Mouse (Mus musculus) forebrain, embryonic 10.5 days (tissue): ENCODE measurements around the gene Itgb8. TPM values are rescaled to one million over a fixed set of nuclear protein-coding genes. Genes with fewer than 3 reads are reported as not detected.

Experiments used
- DNase-seq: peaks from one replicate; pipeline ENCODE4 v3.0.0-alpha.2; 2017; ENCODE audit warnings: low spot score; ENCODE audit errors: extremely low spot score
- H3K27ac ChIP-seq: fragments of 300-500 bp; sonication (generic); 2 replicates; pipeline ENCODE4 v1.5.1; 2016; ENCODE audit warnings: mild to moderate bottlenecking
- H3K27me3 ChIP-seq: fragments of 300-500 bp; sonication (generic); 2 replicates; pipeline ENCODE4 v1.6.1; 2016; ENCODE audit warnings: mild to moderate bottlenecking; ENCODE audit not compliant: poor library complexity, severe bottlenecking
- H3K36me3 ChIP-seq: fragments of 300-500 bp; sonication (generic); replicated peaks from 2 replicates; pipeline ENCODE4 v1.6.1; 2016; ENCODE audit warnings: mild to moderate bottlenecking, moderate library complexity
- H3K4me1 ChIP-seq: fragments of 300-500 bp; sonication (generic); 2 replicates; pipeline ENCODE4 v1.6.1; 2016
- H3K4me3 ChIP-seq: fragments of 300-500 bp; sonication (generic); 2 replicates; pipeline ENCODE4 v1.5.1; 2016; ENCODE audit warnings: mild to moderate bottlenecking, moderate library complexity
- H3K9me3 ChIP-seq: fragments of 300-500 bp; sonication (generic); 2 replicates; pipeline ENCODE4 v1.6.1; 2016; ENCODE audit warnings: mild to moderate bottlenecking, moderate library complexity
- WGBS: fragments of 180-500 bp; shearing (Covaris S2); methylation state at CpG from one replicate; pipeline ENCODE4 v1.1.7; 2016; 5-methylcytosine and 5-hydroxymethylcytosine counted together
- polyA plus RNA-seq: library from polyadenylated mRNA; unstranded; fragments of >200 nt; fragmentation: Nextera tagmentation; extraction: Ambion mirVana; gene quantifications from 2 replicates; pipeline ENCODE4 v1.2.1, GENCODE M21; 2016

Itgb8 gene
- polyA plus RNA-seq, 1 experiment from 2014 or later: 13.0 TPM

DNA sequence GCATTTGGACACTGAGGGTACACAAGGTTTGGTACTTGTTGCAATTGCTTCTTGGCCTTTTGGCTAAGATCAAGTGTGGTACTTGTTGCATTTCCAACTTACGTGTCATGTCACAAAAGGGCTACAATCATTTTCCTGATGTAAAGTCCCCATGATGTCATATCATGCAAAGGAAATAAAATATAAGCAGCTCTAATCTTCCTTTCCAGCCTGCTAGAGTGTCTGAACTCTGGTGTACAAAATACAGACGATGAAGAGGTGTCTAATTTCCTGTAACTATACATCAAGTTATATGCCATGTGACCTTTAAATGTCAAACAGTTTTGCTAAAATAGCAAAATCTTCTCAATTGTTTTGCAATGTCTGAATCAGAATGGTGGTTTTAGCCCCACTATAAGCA, 34.2 kb downstream of the Itgb8 start:
- WGBS: 94% methylated on average over 2 of the region's 2 CpGs
- Histone ChIP-seq H3K27ac (no peak overlapping the region), H3K4me1 (no peaks in the 10 kb centered on the region), H3K27me3 (no peaks in the 10 kb centered on the region), H3K4me3 (no peak overlapping the region), H3K9me3 (no peaks in the 10 kb centered on the region), H3K36me3 (peaks cover 43% of the 10 kb centered on the region)
- no peak for DNase-seq

DNA sequence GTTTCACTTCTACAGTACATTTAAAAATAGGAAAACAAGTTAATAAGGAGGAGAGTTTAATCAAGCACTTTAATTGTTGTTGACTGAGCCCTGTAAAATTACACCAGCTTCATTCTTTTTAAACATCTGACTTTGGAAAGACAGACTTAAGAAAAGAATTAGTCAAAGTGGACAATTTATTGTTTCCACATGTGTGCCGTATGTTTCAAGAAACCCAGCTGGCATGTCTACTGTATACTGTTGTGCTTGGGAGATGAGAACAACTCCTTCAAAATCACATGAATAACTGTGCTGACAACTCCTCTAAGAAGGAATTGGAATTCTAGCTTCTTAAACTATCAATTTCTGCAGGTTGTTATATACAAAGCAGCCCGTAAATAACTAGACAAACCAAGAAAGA, 35.8 kb downstream of the Itgb8 start:
- Histone ChIP-seq H3K36me3 (peaks cover 43% of the 10 kb centered on the region), H3K27ac (no peak overlapping the region), H3K4me3 (no peak overlapping the region), H3K27me3 (no peaks in the 10 kb centered on the region), H3K4me1 (no peaks in the 10 kb centered on the region), H3K9me3 (no peaks in the 10 kb centered on the region)
- WGBS: 84% methylated on average over 2 of the region's 2 CpGs
- no peak for DNase-seq

DNA sequence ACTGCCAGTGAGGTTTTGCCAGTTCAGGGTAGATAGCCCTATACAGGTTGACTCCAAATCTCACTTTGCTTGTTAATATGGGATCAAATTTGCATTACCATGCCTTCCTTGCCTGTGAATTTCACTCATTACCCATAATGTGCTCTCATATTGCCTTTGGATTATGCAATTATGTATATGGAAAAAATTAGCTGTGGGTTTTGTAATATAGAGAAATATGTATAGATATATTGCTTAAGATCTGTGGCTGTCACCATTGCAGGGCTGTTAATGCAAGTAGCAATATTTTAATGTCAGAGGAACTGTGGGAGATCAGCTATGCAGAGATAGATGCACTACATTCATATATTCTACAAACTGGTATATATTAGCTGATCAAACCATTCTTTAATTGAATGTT, 43.5 kb downstream of the Itgb8 start:
- H3K27ac ChIP-seq: no peak overlapping the region
- no peak for DNase-seq
- H3K27me3 ChIP-seq: no peaks in the 10 kb centered on the region
- H3K4me1 ChIP-seq: no peaks in the 10 kb centered on the region
- no peaks in the 10 kb centered on the region for H3K9me3 ChIP-seq
- H3K36me3 ChIP-seq: peaks cover 37% of the 10 kb centered on the region
- H3K4me3 ChIP-seq: no peak overlapping the region

DNA sequence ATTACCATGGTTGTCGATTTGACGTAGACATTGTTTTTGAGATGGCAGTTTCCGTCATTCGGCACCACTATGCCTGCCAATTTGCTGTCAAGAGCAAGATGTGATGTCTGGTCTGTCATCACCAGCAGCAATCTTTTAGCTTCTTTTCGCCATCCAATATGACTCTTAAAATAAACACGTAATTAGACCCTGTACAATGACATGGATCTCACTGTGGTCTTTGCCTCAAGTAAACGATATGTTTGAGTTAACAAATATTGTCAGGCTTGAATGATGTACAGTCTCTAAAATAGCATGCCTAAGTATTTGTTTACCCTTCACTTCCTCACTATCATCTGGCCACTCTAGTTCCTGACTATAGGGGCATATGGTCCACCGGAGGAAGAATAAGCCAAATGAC, 48.8 kb downstream of the Itgb8 start:
- no peaks in the 10 kb centered on the region for H3K27me3 ChIP-seq
- no peak for DNase-seq
- H3K9me3 ChIP-seq: no peaks in the 10 kb centered on the region
- H3K4me1 ChIP-seq: no peaks in the 10 kb centered on the region
- no peak overlapping the region for H3K27ac ChIP-seq
- H3K36me3 ChIP-seq: peaks cover 31% of the 10 kb centered on the region
- no peak overlapping the region for H3K4me3 ChIP-seq
- 91% methylated on average over 8 of the region's 8 CpGs for WGBS

DNA sequence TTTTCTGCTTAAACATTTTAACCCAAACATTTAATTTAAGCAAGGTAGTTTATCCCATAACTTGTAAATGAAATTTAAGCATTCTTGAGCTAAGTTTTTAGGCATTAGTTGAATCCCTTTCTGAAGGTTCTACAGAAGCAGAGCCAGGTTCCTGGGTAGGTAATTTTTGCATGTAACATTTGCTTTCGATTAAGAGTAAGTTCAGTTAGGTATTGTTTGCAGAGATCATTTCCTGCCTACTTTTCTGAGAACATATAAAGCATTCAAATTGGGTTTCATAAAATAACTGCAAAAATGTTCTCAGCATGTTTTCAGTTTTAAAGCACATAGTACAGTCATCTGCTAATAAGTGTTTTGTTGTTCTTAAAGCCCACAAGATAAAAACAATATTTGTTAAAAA, 53.2 kb downstream of the Itgb8 start:
- Histone ChIP-seq H3K9me3 (no peaks in the 10 kb centered on the region), H3K27ac (no peak overlapping the region), H3K27me3 (no peaks in the 10 kb centered on the region), H3K4me1 (no peaks in the 10 kb centered on the region), H3K36me3 (peaks cover 22% of the 10 kb centered on the region), H3K4me3 (no peak overlapping the region)
- no peak for DNase-seq
- 88% methylated on average over 1 of the region's 1 CpGs for WGBS

DNA sequence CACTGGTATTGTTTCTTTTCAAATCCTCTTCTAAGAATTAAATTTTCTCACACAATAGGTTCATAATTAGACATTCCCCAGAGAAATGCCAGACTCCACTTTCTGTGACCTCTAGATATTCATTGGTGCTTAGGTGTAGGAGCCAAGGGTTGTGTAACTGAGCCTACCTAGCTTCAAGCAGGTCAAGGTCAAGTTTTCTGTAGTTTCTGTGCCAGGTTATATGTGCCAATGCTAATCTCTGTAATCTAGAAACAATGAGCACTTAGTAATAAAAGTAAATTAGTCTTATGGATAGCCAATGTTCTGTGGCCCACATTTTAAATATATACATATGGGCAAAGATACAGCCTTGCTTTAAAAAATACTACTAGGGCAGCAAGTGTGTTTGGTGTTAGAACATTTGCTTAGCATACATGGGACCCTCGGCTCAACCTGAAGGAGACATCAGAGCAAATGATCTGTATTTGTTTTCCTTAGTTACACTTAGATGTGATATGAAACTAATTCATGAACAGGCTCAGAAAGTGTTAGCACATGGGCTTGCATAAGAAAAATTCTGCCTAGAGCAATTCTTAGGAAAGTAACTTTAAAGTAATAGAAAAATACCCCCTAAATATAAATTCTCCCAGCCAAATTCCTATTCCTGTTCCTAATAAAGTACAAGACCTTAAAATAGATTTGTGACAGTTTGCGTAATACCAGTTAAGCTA, 56.2 kb downstream of the Itgb8 start:
- Histone ChIP-seq H3K27ac (no peak overlapping the region), H3K4me3 (no peak overlapping the region), H3K36me3 (peaks cover 34% of the 10 kb centered on the region), H3K9me3 (no peaks in the 10 kb centered on the region), H3K27me3 (no peaks in the 10 kb centered on the region), H3K4me1 (no peaks in the 10 kb centered on the region)
- 88% methylated on average over 2 of the region's 2 CpGs for WGBS
- no peak for DNase-seq

DNA sequence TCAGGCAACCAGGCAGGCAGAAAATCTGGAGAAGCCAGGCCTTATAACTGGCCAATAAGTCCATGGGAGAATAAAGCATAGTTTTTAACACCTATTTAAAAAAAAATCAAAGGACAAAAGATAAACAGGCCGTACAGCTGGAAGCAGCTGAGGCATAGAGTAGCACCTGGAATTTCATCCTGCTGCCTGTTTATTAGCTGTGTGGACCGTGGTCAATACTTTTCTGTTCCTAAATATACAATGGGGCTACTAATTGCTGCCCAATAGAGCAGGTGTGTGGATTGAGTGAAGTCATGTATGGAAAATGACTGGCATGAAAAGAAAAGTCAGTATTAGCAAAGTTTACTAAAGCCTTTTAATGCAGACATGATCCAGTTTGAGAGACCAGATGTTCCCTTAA, 62.6 kb downstream of the Itgb8 start:
- no peak for DNase-seq
- Histone ChIP-seq H3K27ac (no peak overlapping the region), H3K27me3 (no peaks in the 10 kb centered on the region), H3K9me3 (no peaks in the 10 kb centered on the region), H3K4me3 (no peak overlapping the region), H3K36me3 (peaks cover 54% of the 10 kb centered on the region), H3K4me1 (no peaks in the 10 kb centered on the region)
- WGBS: 79% methylated on average over 2 of the region's 2 CpGs

DNA sequence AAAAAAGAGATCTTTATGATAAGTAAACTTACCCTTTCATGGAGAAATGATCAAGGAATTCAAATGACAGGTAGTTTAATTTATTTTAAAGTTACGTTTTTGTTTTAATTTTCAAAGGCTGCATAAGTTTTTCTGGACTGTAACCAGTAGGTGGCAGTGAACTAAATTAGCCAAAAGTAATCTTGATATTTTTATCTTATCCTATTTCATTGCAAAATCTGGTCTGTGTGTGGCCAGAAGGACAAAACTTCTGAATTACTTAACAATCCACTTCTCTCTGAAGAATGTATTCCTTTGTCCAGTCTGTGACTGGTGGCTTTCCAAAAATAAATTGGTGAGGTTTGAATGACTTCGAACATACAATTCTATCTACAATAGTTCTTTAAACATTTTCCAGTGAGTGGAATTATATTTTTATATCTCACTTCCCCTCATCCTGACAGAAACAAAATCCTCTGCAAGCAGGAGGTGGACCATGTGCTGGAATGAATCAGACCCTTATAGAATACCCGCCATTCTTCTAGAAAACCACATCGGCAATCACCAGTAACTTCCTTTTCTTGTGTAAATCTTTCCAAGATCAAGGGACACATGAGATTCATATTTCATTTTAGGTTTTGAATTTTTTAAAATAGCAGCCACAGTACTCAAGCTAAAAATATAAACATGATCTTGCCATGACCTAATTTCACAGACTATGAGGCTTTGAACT, 68.6 kb downstream of the Itgb8 start:
- Histone ChIP-seq H3K9me3 (no peaks in the 10 kb centered on the region), H3K4me3 (no peak overlapping the region), H3K27ac (no peak overlapping the region), H3K4me1 (peaks cover 9% of the 10 kb centered on the region), H3K36me3 (peaks cover 33% of the 10 kb centered on the region), H3K27me3 (no peaks in the 10 kb centered on the region)
- WGBS: 89% methylated on average over 4 of the region's 4 CpGs
- no peak for DNase-seq

DNA sequence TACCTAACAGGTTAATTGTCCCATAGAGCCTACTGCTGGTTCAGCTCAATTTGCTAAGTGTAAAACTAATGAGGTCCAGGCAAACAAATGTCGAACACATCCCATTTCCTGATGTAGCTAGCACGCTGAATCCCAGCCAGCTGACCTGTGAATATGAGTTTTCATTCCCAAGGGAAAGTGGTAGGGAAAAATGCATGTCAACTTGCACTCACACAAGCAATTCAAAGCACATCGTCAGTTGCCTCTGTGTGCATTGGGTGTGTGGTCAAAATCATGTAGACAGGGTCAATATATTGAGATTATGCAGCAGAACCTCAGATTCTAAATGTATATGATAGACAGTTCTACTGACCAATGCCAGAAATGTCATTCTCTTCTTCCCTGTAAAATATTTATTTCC, 69.5 kb downstream of the Itgb8 start:
- no peak overlapping the region for H3K27ac ChIP-seq
- peaks cover 38% of the 10 kb centered on the region for H3K36me3 ChIP-seq
- no peak overlapping the region for H3K4me3 ChIP-seq
- H3K27me3 ChIP-seq: no peaks in the 10 kb centered on the region
- H3K4me1 ChIP-seq: peaks cover 9% of the 10 kb centered on the region
- no peaks in the 10 kb centered on the region for H3K9me3 ChIP-seq
- WGBS: 63% methylated on average over 3 of the region's 3 CpGs
- no peak for DNase-seq

DNA sequence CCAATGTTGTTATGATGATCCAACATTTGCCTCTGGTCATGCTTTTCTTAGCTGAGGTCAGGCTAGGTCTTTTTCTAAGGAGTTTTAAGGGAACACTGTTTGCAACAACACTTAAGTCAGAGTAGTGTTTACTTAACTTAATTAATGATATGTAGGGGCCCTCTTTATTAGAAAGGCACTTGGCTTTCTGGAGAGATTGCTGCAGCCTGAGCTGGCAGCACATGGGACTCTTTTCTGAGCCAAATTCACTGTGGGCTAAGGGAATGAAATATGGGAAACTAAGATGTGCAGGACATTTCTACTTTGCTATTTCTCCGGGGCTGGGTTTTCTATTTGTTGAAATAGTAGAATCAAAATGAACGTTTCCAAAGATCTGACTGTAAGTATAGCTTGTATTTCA, 73.5 kb downstream of the Itgb8 start:
- WGBS: 87% methylated on average over 2 of the region's 2 CpGs
- no peak for DNase-seq

DNA sequence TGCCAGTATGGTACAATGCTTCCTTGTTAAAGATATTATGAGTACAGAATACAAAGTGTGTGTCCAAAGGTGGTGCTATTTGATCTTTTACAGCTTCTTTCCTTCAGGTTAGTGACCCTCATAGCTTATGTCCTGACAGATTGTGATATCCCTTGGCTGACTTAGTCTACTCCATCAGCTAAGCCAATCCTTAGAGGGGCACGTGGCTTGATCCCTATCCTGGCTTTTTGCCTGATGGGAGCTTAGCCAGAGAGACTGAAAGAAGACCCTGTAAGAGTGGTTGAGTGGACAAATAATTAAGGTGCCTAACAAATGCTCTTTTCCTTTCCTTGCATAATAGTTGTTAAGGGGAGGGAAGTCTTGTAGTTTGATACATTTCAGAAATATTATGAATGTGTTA, 73.9 kb downstream of the Itgb8 start:
- no peak for DNase-seq
- H3K4me3 ChIP-seq: no peak overlapping the region
- WGBS: 71% methylated on average over 1 of the region's 1 CpGs
- H3K27me3 ChIP-seq: no peaks in the 10 kb centered on the region
- H3K4me1 ChIP-seq: peaks cover 18% of the 10 kb centered on the region
- no peaks in the 10 kb centered on the region for H3K9me3 ChIP-seq
- peaks cover 57% of the 10 kb centered on the region for H3K36me3 ChIP-seq
- H3K27ac ChIP-seq: no peak overlapping the region

More for the DNA sequence above, 73.5 kb downstream of the Itgb8 start:
- Histone ChIP-seq H3K36me3 (peaks cover 57% of the 10 kb centered on the region), H3K27ac (no peak overlapping the region), H3K4me3 (no peak overlapping the region), H3K27me3 (no peaks in the 10 kb centered on the region), H3K4me1 (peaks cover 15% of the 10 kb centered on the region), H3K9me3 (no peaks in the 10 kb centered on the region)

DNA sequence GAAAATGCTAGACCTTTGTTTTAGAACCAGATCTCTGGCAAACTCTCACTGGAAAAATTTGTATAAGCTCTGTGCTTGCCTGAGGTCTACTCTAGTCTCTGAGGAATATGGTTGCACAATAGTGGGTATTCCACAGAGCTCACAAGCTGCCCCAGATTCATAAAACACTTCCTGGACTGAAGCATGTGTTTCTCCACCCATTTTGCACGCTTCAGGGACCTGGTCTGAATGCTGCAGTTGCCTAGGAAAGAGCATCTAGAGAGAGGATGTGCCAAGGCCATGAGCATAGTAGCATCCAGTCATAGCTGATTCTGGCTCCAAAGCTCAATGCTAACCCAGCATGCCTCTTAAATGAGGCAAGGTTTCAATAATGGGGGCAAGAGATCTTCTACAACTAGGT, 74.4 kb downstream of the Itgb8 start:
- no peak for DNase-seq
- no peaks in the 10 kb centered on the region for H3K9me3 ChIP-seq
- WGBS: 79% methylated on average over 1 of the region's 1 CpGs
- H3K27ac ChIP-seq: no peak overlapping the region
- peaks cover 57% of the 10 kb centered on the region for H3K36me3 ChIP-seq
- H3K4me1 ChIP-seq: peaks cover 22% of the 10 kb centered on the region
- H3K4me3 ChIP-seq: no peak overlapping the region
- no peaks in the 10 kb centered on the region for H3K27me3 ChIP-seq

DNA sequence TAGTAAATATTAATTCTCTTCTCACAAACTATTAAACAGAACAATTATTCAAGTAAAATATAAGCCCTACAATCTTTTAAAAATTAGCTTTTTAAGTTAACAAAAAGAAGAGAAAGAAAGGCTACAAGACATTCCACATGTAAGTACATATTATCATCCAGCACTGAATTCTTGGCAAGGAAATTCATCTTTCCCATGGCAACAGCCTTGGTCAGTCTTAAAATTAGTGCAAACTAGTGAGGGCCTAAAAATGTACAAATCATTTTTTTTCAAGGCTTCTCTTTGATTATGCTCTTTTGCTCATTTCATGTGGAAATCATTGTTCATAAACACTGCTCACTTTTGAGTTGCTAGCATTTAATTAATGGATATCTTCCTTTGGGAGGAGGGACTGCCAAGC, 77.8 kb downstream of the Itgb8 start:
- H3K9me3 ChIP-seq: no peaks in the 10 kb centered on the region
- no peaks in the 10 kb centered on the region for H3K27me3 ChIP-seq
- peaks cover 41% of the 10 kb centered on the region for H3K36me3 ChIP-seq
- no peak overlapping the region for H3K27ac ChIP-seq
- H3K4me3 ChIP-seq: no peak overlapping the region
- H3K4me1 ChIP-seq: peaks cover 15% of the 10 kb centered on the region
- no peak for DNase-seq
